Mouse (Mus musculus): ENCODE measurements around the gene Pgap2. TPM values are rescaled to one million over a fixed set of nuclear protein-coding genes. Genes with fewer than 3 reads are reported as not detected.

Gene Pgap2
- polyA plus RNA-seq, 1 experiment from 2014 or later = 63.5 TPM

DNA sequence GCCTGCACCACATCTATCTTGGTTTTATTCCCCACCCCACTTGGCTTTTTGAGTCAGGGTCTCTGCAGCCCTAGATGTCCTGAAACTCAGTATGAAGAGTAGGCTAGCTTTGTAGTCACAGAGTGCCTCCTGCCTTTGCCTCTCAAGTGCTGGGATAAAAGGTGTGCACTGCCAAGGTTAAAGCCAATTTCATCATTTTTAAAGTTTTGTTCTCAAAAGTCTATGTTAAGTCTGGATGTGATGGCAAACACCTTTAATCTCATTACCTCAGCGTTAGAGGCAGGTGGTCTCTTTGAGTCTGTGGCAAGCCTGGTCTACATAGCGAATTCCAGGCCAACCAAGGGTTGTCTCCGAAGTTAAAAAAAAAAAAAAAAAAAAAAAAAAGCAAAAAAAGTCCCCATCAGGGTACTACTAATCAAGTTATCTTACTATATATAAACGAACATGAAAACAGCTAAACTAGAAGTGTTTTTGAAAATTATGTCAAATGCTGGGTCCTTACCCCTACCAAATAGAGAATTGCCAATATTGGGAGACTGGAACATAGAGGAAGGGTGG, 1.1 kb upstream of the Pgap2 start:
- Histone ChIP-seq H3K4me1 (ENCODE audit: control insufficient read depth, insufficient read depth, low read depth, low read length) (peaks cover 7% of the 10 kb centered on the region), H3K27me3 (replicated peaks; ENCODE audit: control insufficient read depth, insufficient read depth, low read length) (no peaks in the 10 kb centered on the region), H3K36me3 (ENCODE audit: control insufficient read depth, insufficient read depth, low read length) (no peaks in the 10 kb centered on the region), H3K9me3 (ENCODE audit: control insufficient read depth, low read length) (no peaks in the 10 kb centered on the region), H3K4me2 (ENCODE audit: low read length) (peak overlapping the region; percentile 69), H3K4me3 (ENCODE audit: low read length) (peak overlapping the region; percentile 96), H3K9ac (ENCODE audit: low read depth, low read length) (peak overlapping the region; percentile 91), H3K27ac (ENCODE audit: low read depth, low read length) (no peak overlapping the region)
- 55% methylated on average over 4 of the region's 4 CpGs for WGBS
- no peak for ATAC-seq

DNA sequence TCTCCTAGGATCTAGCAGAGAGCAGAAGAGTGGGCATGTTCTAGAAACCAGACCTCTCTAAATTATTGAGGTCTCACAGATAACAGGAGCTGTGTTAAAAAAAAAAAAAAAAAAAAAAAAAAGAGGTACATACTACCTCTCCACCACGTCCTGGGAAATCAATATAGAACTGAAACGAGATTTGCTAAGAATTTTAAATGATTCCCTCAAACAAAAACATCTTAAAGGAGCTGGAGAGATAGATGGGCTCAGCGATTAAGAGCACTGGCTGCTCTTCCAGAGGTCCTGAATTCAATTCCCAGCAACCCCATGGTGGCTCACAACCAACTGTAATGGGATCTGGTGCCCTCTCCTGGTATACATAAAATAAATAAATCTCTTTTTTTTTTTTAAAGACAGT, 1.1 kb downstream of the Pgap2 start:
- H3K9ac ChIP-seq (ENCODE audit: low read depth, low read length) = peak overlapping the region; percentile 72; the same call in 1 of the 2 replicates
- peak overlapping the region; percentile 94 for H3K27ac ChIP-seq (ENCODE audit: low read depth, low read length)
- H3K4me1 ChIP-seq (ENCODE audit: control insufficient read depth, insufficient read depth, low read depth, low read length) = peaks cover 7% of the 10 kb centered on the region
- H3K27me3 ChIP-seq (replicated peaks; ENCODE audit: control insufficient read depth, insufficient read depth, low read length) = no peaks in the 10 kb centered on the region
- WGBS = 63% methylated on average over 3 of the region's 3 CpGs
- ATAC-seq = no peak
- H3K4me2 ChIP-seq (ENCODE audit: low read length) = peak overlapping the region; percentile 59
- H3K36me3 ChIP-seq (ENCODE audit: control insufficient read depth, insufficient read depth, low read length) = no peaks in the 10 kb centered on the region
- H3K9me3 ChIP-seq (ENCODE audit: control insufficient read depth, low read length) = no peaks in the 10 kb centered on the region
- H3K4me3 ChIP-seq (ENCODE audit: low read length) = peak overlapping the region; percentile 96

DNA sequence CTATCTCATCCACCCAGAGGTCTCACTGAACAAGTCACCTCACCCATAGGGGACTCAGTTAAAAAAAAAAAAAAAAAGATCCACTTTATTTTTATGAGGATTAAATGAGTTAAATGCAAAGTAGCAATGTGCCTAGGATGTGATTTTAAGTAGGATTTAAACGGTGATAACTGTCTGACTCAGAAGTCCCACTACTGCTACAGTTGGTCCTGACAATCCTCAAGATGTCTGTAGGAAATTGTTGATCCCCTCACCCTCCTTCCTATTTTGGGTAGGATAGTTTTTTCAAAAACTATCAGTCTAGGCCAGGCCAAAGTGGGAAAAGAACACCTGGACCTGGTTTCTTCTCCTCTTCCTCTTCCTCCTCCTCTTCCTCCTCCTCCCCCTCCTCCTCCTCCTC, 11.9 kb downstream of the Pgap2 start:
- peak overlapping the region; percentile 94 for H3K4me2 ChIP-seq (ENCODE audit: low read length)
- H3K9ac ChIP-seq (ENCODE audit: low read depth, low read length) = no peak overlapping the region; the same call in 1 of the 2 replicates
- H3K9me3 ChIP-seq (ENCODE audit: control insufficient read depth, low read length) = no peaks in the 10 kb centered on the region
- no peaks in the 10 kb centered on the region for H3K36me3 ChIP-seq (ENCODE audit: control insufficient read depth, insufficient read depth, low read length)
- H3K4me1 ChIP-seq (ENCODE audit: control insufficient read depth, insufficient read depth, low read depth, low read length) = no peaks in the 10 kb centered on the region; the same call in 1 of the 2 replicates
- H3K4me3 ChIP-seq (ENCODE audit: low read length) = peak overlapping the region; percentile 77; the same call in 1 of the 2 replicates
- no peak overlapping the region for H3K27ac ChIP-seq (ENCODE audit: low read depth, low read length)
- WGBS = 56% methylated on average over 1 of the region's 1 CpGs
- H3K27me3 ChIP-seq (replicated peaks; ENCODE audit: control insufficient read depth, insufficient read depth, low read length) = no peaks in the 10 kb centered on the region
- ATAC-seq = peak; percentile 25; the same call in 1 of the 2 replicates

DNA sequence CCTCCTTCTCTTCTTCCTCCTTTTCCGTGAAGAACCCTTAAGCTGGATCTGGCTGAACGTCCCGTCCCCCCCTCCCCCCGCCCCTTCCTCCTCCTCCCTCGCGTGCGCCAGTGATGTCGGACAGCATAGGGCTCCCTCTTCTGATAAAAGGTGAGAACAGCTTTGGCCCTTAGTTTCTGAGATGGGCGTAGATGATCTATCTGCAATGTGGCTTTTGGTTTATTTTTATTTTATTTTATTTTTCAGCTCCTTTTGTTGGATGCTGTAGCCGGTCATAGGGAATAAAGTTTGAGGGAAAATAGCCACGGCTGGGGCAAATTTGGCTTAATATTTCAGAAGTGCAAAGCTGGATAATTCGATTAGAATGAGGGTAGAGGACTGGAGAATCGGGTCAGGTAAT, 12.3 kb downstream of the Pgap2 start:
- Histone ChIP-seq H3K4me3 (ENCODE audit: low read length) (peak overlapping the region; percentile 77), H3K9me3 (ENCODE audit: control insufficient read depth, low read length) (no peaks in the 10 kb centered on the region), H3K36me3 (ENCODE audit: control insufficient read depth, insufficient read depth, low read length) (no peaks in the 10 kb centered on the region), H3K9ac (ENCODE audit: low read depth, low read length) (peak overlapping the region; percentile 80), H3K27me3 (replicated peaks; ENCODE audit: control insufficient read depth, insufficient read depth, low read length) (no peaks in the 10 kb centered on the region), H3K27ac (ENCODE audit: low read depth, low read length) (peak overlapping the region; percentile 34; the same call in 1 of the 2 replicates), H3K4me2 (ENCODE audit: low read length) (peak overlapping the region; percentile 94), H3K4me1 (ENCODE audit: control insufficient read depth, insufficient read depth, low read depth, low read length) (no peaks in the 10 kb centered on the region; the same call in 1 of the 2 replicates)
- ATAC-seq = peak; percentile 67
- WGBS = under 1% methylated on average over 13 of the region's 13 CpGs

DNA sequence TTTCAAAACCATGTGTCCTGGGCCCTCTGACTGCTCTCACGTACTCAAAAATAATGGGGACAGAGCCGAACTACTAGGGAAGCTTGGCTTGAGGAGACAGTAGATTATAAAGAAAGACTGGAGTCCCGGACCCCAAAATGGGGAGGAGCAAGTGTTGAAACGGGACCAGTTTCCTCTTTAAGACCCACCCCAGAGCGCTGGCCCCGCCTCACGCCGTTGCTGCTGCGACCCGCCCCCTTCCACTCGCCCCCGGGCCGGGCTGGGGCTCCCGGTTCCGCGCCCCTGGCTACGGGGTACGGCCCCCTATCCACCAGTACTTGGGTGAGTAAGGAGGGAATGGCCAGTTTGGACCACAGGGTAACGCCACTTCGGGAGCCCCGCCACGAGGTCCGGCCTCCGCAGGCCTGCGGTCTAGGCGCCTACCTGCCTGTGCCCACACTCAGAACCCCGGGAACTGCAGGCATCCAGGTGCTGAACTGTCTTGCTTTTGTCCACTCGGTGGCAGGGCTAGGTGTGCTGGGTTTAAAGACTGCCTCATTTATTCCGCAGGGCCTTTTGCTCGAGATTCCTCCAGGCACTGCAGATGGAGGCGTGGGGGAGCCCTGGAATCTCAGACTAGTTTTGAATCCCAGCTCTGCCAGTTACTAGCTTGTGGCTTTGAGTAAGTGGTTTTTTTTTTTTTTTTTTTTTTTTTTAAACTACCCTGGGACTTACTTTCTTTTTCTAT, 13.0 kb downstream of the Pgap2 start:
- Histone ChIP-seq H3K36me3 (ENCODE audit: control insufficient read depth, insufficient read depth, low read length) (peaks cover 1% of the 10 kb centered on the region; the same call in 1 of the 2 replicates), H3K4me3 (ENCODE audit: low read length) (peak overlapping the region; percentile 77), H3K9me3 (ENCODE audit: control insufficient read depth, low read length) (no peaks in the 10 kb centered on the region), H3K27ac (ENCODE audit: low read depth, low read length) (peak overlapping the region; percentile 69), H3K9ac (ENCODE audit: low read depth, low read length) (peak overlapping the region; percentile 80), H3K4me1 (ENCODE audit: control insufficient read depth, insufficient read depth, low read depth, low read length) (no peaks in the 10 kb centered on the region; the same call in 1 of the 2 replicates), H3K27me3 (replicated peaks; ENCODE audit: control insufficient read depth, insufficient read depth, low read length) (no peaks in the 10 kb centered on the region), H3K4me2 (ENCODE audit: low read length) (peak overlapping the region; percentile 94)
- ATAC-seq = peak; percentile 90
- 1% methylated on average over 31 of the region's 31 CpGs for WGBS

DNA sequence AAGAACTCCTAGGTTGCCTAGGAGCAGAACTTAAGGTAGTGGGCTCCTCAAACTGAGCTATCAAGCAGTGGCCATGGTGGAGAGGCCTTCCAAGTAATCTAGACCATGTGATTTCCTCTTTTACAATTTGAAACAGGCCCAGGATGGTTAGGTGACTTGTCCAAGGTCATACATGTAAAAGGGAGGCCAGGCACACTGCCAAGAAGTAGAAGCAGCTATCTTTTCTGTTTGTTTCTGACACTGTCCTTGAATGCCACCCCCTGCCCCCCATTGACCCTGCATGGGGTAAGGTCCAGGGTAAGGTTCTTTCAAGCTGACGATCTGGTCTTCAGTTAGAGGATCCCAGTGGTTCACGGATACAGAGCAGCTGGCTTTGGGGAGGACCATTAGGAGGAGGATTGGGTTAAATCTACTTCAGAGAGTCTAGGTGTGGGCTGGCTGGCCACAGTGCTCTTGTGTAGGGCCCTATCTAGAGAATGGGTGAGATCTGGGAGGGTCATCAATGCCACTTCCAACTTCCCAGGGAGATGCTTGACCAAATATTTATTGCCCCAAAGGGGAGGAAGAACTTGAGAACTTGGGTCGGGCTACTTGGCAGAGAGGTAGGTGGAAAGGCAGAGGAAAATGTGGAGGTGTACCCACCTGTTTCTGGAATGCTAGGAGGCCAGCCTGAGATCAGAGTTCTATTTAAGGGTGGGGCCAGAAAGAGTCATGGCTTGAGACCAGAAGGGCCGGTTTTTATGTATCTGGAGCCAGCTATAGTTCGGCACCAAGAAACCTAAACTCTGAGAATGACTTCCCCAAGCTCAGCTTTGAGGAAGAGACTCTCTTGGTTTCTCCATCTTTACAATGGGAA, 14.1 kb downstream of the Pgap2 start:
- no peak overlapping the region; the same call in 1 of the 2 replicates for H3K4me2 ChIP-seq (ENCODE audit: low read length)
- H3K9ac ChIP-seq (ENCODE audit: low read depth, low read length) = no peak overlapping the region
- no peak for ATAC-seq
- no peaks in the 10 kb centered on the region for H3K27me3 ChIP-seq (replicated peaks; ENCODE audit: control insufficient read depth, insufficient read depth, low read length)
- H3K27ac ChIP-seq (ENCODE audit: low read depth, low read length) = no peak overlapping the region
- WGBS = 93% methylated on average over 5 of the region's 5 CpGs
- peaks cover 8% of the 10 kb centered on the region for H3K36me3 ChIP-seq (ENCODE audit: control insufficient read depth, insufficient read depth, low read length)
- H3K4me1 ChIP-seq (ENCODE audit: control insufficient read depth, insufficient read depth, low read depth, low read length) = no peaks in the 10 kb centered on the region; the same call in 1 of the 2 replicates
- no peaks in the 10 kb centered on the region for H3K9me3 ChIP-seq (ENCODE audit: control insufficient read depth, low read length)
- no peak overlapping the region for H3K4me3 ChIP-seq (ENCODE audit: low read length)

DNA sequence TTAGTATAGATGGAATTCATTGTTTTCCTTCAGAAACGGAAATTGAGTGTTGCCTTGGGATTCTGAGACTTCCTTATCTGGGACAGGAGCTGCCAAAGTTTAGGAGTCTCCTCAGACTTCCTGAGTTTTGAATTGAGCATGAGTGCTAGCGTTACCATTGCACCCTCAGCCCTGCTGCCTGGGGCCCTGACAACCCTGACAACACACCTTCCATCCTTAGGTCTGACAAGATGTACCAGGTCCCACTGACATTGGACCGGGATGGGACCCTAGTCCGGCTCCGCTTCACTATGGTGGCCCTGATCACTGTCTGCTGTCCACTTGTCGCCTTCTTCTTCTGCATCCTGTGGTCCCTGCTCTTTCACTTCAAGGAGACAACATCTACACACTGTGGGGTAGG, 16.0 kb downstream of the Pgap2 start:
- Histone ChIP-seq H3K9me3 (ENCODE audit: control insufficient read depth, low read length) (no peaks in the 10 kb centered on the region), H3K4me1 (ENCODE audit: control insufficient read depth, insufficient read depth, low read depth, low read length) (no peaks in the 10 kb centered on the region; the same call in 1 of the 2 replicates), H3K4me3 (ENCODE audit: low read length) (no peak overlapping the region), H3K27me3 (replicated peaks; ENCODE audit: control insufficient read depth, insufficient read depth, low read length) (no peaks in the 10 kb centered on the region), H3K9ac (ENCODE audit: low read depth, low read length) (no peak overlapping the region), H3K4me2 (ENCODE audit: low read length) (no peak overlapping the region), H3K36me3 (ENCODE audit: control insufficient read depth, insufficient read depth, low read length) (peaks cover 11% of the 10 kb centered on the region), H3K27ac (ENCODE audit: low read depth, low read length) (no peak overlapping the region)
- ATAC-seq = no peak
- 96% methylated on average over 6 of the region's 6 CpGs for WGBS

DNA sequence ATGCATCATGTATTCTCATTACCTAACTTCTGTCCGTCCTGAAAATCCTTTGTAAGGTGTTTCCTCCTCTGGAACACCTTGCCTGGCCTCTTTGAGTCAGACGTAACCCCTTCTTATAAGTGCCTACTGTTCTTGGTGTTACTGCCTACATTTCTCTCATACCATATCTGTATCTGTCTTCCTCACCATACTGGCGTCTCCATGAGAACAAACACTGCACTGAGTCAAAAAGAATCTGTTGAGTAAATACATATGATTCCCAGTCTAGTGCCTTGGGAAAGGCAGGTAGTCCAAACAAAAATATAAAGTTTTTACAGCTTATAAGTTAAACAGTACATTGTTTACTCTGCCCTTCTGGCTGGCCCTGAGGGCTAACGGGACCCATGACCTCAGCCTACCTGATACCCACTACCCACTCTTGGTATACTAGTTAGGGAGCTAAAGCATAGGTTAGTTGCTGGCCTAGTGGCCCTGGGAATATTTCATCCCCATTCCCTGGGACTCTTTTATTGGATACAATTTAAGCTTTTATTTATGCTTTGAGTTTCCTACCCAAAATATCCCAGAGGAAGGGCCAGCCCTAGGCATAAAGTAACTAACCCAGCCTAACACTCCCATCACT, 18.2 kb downstream of the Pgap2 start:
- Histone ChIP-seq H3K4me2 (ENCODE audit: low read length) (no peak overlapping the region), H3K27ac (ENCODE audit: low read depth, low read length) (no peak overlapping the region), H3K36me3 (ENCODE audit: control insufficient read depth, insufficient read depth, low read length) (peaks cover 11% of the 10 kb centered on the region), H3K9ac (ENCODE audit: low read depth, low read length) (no peak overlapping the region), H3K4me1 (ENCODE audit: control insufficient read depth, insufficient read depth, low read depth, low read length) (no peaks in the 10 kb centered on the region; the same call in 1 of the 2 replicates), H3K27me3 (replicated peaks; ENCODE audit: control insufficient read depth, insufficient read depth, low read length) (no peaks in the 10 kb centered on the region), H3K9me3 (ENCODE audit: control insufficient read depth, low read length) (no peaks in the 10 kb centered on the region), H3K4me3 (ENCODE audit: low read length) (no peak overlapping the region)
- ATAC-seq = no peak
- WGBS = 93% methylated on average over 4 of the region's 4 CpGs

All from hindbrain, embryonic 16.5 days (tissue).